Mouse (Mus musculus) ES-E14 (cell line): ENCODE measurements around the gene Pparg. TPM values are rescaled to one million over a fixed set of nuclear protein-coding genes. Genes with fewer than 3 reads are reported as not detected.

ENCODE experiments used
- DNase-seq: peaks from one replicate; pipeline ENCODE4 v3.0.0-alpha.2; 2013; ENCODE audit warnings: low read depth, low spot score
- H3K27ac ChIP-seq: 2 replicates; pipeline ENCODE4 v1.5.1; 2012; ENCODE audit warnings: low read depth, mild to moderate bottlenecking, low read length, moderate library complexity, mixed read lengths; ENCODE audit not compliant: poor library complexity, insufficient read depth, severe bottlenecking
- H3K36me3 ChIP-seq: 2 replicates; pipeline ENCODE4 v1.6.1; 2012; ENCODE audit warnings: mild to moderate bottlenecking, low read length, moderate library complexity, mixed read lengths; ENCODE audit not compliant: control insufficient read depth, poor library complexity, insufficient read depth, severe bottlenecking
- H3K4me1 ChIP-seq, 2 experiments: fragments of 150-350 bp in 1 of 2; sonication (generic) in 1 of 2; 2 replicates each; pipeline ENCODE4 v1.6.1; 2012; ENCODE audit warnings: low read length in 2 of 2, mild to moderate bottlenecking in 1 of 2, mixed read lengths in 1 of 2; ENCODE audit not compliant: control insufficient read depth in 2 of 2, insufficient read depth in 2 of 2, poor library complexity in 1 of 2
- H3K4me3 ChIP-seq, 2 experiments: fragments of 150-350 bp in 1 of 2; sonication (generic) in 1 of 2; 2 replicates each; pipeline ENCODE4 v1.5.1; 2012; ENCODE audit warnings: low read length in 2 of 2, low read depth in 1 of 2, mild to moderate bottlenecking in 1 of 2, mixed read lengths in 1 of 2; ENCODE audit not compliant: insufficient read depth in 1 of 2, poor library complexity in 1 of 2, severe bottlenecking in 1 of 2
- H3K9ac ChIP-seq: 2 replicates; pipeline ENCODE4 v1.6.1; 2012; ENCODE audit warnings: low read depth, mild to moderate bottlenecking, low read length, mixed read lengths; ENCODE audit not compliant: poor library complexity, insufficient read depth, severe bottlenecking
- H3K9me3 ChIP-seq: fragments of 150-350 bp; sonication (generic); 2 replicates; pipeline ENCODE4 v1.6.1; 2012; ENCODE audit warnings: low read depth, mild to moderate bottlenecking, low read length; ENCODE audit not compliant: control insufficient read depth, insufficient read depth
- CHD2 ChIP-seq: IDR thresholded peaks from 2 replicates; pipeline ENCODE4 v1.6.1; 2014; ENCODE audit warnings: mild to moderate bottlenecking, low read depth, low read length, inconsistent platforms
- HCFC1 ChIP-seq: IDR thresholded peaks from 2 replicates; pipeline ENCODE4 v1.6.1; 2012; ENCODE audit warnings: low read length, inconsistent platforms, borderline replicate concordance; ENCODE audit not compliant: insufficient read depth
- MAFK ChIP-seq: IDR thresholded peaks from 2 replicates; pipeline ENCODE4 v1.6.1; 2014; ENCODE audit warnings: mild to moderate bottlenecking, low read depth, low read length, inconsistent platforms; ENCODE audit not compliant: insufficient read depth
- ZC3H11A ChIP-seq: IDR thresholded peaks from 2 replicates; pipeline ENCODE4 v1.6.1; 2012; ENCODE audit warnings: low read depth, mild to moderate bottlenecking, inconsistent platforms, low read length, borderline replicate concordance
- ZNF384 ChIP-seq: IDR thresholded peaks from 2 replicates; pipeline ENCODE4 v1.6.1; 2012; ENCODE audit warnings: low read depth, low read length, inconsistent platforms
- in situ Hi-C, 2 experiments: fragments of 600-800 bp; cut with MboI; formaldehyde crosslinking; loops; one replicate each; pipeline ENCODE4 v1.15.1; 2025; ENCODE audit warnings: low sequenced_read_pairs in 2 of 2, inconsistent platforms in 1 of 2; ENCODE audit not compliant: unreplicated experiment in 2 of 2
- total RNA-seq: library from RNA; depleted of rRNA; stranded (reverse); fragments of 300-350 nt; gene quantifications from 2 replicates; pipeline ENCODE4 v1.2.3, GENCODE M21; 2012

Pparg gene
- total RNA-seq, 1 experiment, result 0.85 TPM

DNA sequence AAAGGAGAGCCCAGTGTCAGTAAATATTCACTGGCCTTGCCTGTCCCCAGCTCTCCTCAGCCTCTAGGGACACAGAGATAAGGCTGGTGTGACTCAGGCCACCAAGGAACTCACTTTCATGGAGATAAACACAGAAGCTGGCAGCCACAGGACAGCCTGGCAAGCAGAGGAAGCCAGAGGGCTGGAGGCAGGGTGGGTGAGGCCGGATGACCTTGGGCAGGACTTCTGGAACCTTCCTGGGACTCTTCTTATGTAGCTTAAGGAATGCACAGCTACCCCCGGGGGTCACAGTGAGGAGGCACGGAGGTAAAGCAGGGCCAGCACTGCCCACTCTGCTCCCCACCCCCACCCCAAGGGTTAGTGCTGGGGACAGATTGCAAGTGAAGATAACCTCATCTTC is 140.4 kb downstream of the Pparg start:
- H3K27ac ChIP-seq, result no peak overlapping the region
- no peaks in the 10 kb centered on the region for H3K36me3 ChIP-seq
- peaks cover 1 to 16% of the 10 kb centered on the region in 2 experiments; a peak in 2 of 4 replicates for H3K4me1 ChIP-seq
- no peak overlapping the region for H3K9ac ChIP-seq
- no peak for TF ChIP-seq ZNF384
- TF ChIP-seq HCFC1, result no peak
- no peak for TF ChIP-seq MAFK
- TF ChIP-seq CHD2, result no peak
- TF ChIP-seq ZC3H11A, result no peak
- no peak overlapping the region for H3K4me3 ChIP-seq
- H3K9me3 ChIP-seq, result no peaks in the 10 kb centered on the region
- DNase-seq, result no peak
- in situ Hi-C loops, result no loop called here

DNA sequence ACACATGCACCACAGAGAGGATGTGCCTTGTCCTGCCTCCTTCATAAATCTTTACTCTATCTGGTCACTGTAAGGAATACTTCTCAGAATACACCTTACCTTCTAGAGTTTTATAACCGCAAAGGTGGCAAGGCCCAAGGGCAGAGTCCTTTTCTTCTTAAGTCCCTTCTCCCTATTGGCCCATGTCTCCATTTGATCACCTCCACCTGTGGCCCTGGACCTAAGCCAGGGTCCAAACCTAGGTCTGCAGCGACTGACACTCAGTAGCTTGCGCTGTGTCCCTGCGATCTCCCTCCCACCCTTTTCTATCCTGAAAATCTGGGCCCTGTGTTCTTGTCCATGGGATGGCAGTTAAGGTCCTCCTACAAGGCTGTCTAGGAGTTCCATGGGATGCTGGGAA is 142.3 kb downstream of the Pparg start:
- Histone ChIP-seq H3K4me3 (no peak overlapping the region), H3K4me1 (peaks cover 1 to 16% of the 10 kb centered on the region in 2 experiments; a peak in 2 of 4 replicates), H3K36me3 (no peaks in the 10 kb centered on the region), H3K9me3 (no peaks in the 10 kb centered on the region), H3K27ac (no peak overlapping the region), H3K9ac (no peak overlapping the region)
- in situ Hi-C loops, result no loop called here
- no peak for TF ChIP-seq ZC3H11A
- TF ChIP-seq CHD2, result no peak
- TF ChIP-seq HCFC1, result no peak
- TF ChIP-seq MAFK, result no peak
- TF ChIP-seq ZNF384, result no peak
- DNase-seq, result no peak

DNA sequence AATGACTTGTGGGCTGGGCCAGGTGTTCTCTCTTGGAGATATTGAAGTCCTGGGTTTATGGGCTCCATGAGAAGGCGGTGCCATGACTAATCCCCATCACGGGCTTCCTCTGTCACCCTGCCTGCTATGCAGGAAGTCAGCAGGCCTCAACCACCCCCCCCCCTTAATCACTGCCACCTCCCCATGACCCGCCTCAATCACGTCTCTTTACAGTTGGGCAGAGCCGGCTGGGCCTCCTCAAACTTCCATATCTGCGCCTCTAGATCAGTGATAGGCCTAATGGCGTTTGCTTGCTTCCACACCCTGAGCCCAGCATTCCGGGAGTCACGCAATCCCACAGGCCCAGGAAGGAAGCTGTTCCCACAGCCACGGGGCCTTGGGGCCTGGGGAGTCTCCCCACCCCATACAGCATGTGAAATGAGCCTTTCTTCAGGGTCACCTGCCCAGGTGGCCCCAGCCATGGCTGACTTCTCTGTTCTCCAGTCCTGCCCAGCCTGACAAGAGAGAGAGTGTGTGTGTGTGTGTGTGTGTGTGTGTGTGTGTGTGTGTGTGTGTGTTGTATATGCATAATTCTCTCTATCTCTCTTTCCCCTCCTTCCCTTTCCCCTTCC is 142.9 kb downstream of the Pparg start:
- Histone ChIP-seq H3K27ac (no peak overlapping the region), H3K9me3 (no peaks in the 10 kb centered on the region), H3K4me1 (peaks cover under 1 to 16% of the 10 kb centered on the region in 2 experiments; a peak in 2 of 4 replicates), H3K36me3 (no peaks in the 10 kb centered on the region), H3K4me3 (no peak overlapping the region), H3K9ac (no peak overlapping the region)
- DNase-seq, result no peak
- TF ChIP-seq CHD2 (no peak), HCFC1 (no peak), ZC3H11A (no peak), ZNF384 (no peak), MAFK (no peak)
- in situ Hi-C loops, result no loop called here

DNA sequence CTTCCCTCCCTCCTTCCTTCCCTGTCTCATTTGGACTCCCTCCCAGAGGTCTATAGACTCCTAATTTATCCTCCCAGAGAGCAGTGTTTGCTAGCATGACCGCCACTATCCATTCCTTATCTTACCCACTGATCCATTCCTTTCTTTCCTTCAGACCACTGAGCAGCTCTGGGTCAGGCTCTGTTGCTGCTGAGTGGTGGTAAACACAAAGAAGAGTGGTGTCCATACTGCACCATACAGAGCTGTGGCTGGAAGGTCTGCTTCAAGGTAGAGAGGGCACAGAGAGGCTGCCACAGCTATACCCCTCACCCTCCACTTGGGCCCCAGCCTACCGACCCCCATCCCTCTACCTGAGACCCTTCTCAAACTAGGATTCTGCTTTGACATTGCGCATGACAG is 143.4 kb downstream of the Pparg start:
- H3K4me1 ChIP-seq, result peaks cover 0 to 13% of the 10 kb centered on the region in 2 experiments; a peak in 2 of 4 replicates
- in situ Hi-C loops, result no loop called here

More for the DNA sequence above, 143.4 kb downstream of the Pparg start:
- no peaks in the 10 kb centered on the region for H3K36me3 ChIP-seq
- no peak overlapping the region for H3K9ac ChIP-seq
- no peak overlapping the region for H3K27ac ChIP-seq
- H3K9me3 ChIP-seq, result no peaks in the 10 kb centered on the region
- TF ChIP-seq ZC3H11A, result no peak
- no peak for TF ChIP-seq CHD2
- no peak for TF ChIP-seq HCFC1
- TF ChIP-seq ZNF384, result no peak
- TF ChIP-seq MAFK, result no peak
- H3K4me3 ChIP-seq, result no peak overlapping the region
- no peak for DNase-seq
